Mouse (Mus musculus): Measurements from ENCODE around the gene Enpp7.

Gene Enpp7

GRCm38 (mm10) chr11:119035686-119036165, 47.7 kb downstream of the Enpp7 start:
- WGBS = 44% methylated on average over 21 of the region's 21 CpGs

DNA sequence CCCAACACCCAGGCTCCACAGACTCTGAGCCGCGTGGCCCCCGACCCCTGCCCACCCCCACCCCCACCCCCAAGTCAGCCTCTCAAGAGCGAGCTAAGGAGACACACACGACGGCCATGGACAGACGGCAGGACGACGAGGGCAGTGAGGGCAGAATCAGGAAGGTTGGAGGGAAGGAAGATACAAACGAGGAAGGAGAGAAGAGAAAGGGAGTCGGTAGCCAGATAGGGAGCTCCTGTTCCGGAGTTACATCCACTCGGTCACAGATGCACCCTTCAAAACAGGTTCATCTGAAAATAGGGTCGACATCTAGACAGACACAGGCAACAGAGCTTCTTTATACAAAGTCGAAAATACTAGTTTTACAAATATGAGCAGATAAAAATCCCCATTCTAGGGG, 48.5 kb downstream of the Enpp7 start:
- WGBS = 52% methylated on average over 15 of the region's 15 CpGs

DNA sequence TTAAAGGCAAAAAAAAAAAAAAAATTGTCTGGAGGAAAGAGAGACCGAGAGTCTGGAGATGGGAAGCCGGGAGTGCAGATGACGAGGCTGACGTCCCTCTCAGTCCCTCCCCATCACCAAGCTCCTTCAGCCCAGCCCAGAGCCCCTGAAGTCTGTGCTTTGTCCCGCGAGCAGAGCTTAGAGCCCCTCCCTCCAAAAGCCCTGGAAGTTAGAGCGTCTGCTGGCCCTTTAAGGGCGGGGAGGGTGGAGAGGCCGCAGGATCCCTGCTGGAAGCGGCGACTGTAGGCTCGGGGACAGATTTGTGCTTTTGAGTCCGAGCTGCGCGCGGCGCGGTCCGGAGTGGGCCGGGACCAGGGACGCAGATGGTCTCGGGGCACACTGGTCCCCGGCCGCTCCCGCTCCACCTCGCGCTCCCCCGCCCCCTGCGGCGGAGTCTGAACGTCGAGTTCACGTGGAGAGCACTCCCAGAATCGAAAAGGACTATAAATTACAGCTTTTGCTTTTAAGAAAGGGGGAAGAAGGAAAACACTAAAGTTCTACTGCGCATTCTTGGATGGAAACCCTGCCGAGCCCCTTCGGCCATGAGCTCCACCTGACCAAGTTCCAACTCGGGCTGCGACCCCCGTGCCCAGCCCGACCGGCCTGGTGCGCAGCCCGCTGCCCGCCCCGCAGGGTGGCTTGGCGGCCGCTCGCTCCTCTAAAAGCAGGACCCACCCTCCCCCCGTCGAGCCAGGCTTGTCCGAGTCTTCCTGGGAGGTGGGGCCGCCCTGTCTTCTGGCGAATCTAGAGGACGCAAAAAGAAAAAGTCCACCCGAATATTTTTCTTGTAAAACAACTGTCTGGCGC, 49.2 kb downstream of the Enpp7 start:
- 28% methylated on average over 57 of the region's 57 CpGs for WGBS

GRCm38 (mm10) chr11:119037780-119038401, 49.9 kb downstream of the Enpp7 start:
- WGBS = 62% methylated on average over 18 of the region's 18 CpGs

- 76% methylated on average over 22 of the region's 22 CpGs for WGBS
Measured at GRCm38 (mm10) chr11:119038744-119039484, 50.9 kb downstream of the Enpp7 start.

DNA sequence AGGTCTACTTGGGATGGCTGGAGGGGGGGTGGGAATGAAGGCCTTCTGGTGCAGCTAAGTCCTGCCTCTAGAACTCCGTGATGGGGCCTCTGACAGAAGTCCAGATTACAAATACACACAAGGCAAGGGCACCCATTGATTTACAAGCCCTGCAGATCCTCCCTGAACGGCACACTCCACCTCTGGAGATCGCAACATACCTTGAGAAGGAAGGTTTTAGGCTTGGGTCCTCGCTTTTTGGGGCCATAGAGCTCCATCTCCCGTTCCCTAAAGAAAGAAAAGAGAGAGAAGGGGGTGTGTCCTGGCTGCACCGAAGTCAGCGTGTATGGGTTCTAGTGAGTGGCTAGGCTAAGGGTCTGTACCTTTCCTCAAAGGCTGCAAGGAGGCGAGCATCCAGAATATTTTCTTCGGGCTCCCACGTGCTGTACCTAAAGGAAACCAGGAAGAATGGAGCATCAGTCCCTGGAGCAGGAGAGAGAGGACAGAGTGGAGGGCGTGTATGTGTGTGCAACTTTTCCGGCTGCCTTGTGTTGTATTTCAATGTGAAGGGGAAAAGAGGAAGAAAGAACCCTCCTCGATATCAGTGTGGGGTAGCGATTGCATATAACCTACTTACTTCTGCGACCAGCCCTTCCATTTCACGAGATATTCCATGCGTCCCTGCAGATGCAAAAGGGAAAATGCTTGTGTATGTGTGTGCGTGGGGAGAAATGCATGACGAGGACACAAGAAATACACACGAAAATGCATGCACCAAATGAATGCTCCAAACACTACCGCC, 51.9 kb downstream of the Enpp7 start:
- 19% methylated on average over 21 of the region's 21 CpGs for WGBS

DNA sequence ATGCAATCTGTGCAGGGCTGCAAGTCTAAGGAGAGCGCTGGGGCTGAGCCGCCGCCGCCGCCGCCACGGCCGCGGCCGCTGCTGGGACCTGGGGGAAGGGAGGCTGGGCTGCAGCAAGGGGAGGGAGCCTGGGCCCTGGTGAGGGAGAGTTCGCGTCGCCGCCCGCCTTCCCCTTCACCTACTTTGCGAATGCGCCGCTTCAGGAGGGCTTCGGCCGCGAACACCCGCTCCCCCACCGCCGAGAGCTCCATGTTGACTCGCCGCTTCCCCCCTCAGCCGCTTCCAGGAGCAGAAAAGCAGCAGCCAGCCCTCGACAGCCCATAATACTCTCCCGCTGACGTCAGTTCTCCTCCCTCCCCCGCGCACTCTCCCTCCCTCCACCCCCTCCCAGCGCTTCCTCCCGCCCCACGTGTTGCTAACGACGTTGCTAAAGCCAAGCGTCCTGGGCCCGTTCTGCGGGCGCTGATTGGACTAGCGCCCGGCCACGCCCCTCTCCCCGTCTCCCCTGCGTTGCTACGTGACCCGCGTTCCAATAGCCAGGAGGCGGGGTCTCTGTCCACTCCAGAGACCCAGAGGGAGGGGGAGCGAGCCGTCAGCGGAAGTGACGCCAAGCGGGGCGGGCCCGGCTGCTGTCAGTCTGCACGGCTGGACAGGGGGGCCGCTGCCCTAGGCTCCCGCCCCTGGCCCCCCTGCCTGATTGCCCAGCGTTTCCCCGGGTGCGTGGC, 52.8 kb downstream of the Enpp7 start, which contains the start of gene Cbx8:
Cbx8 (minus strand) TSS at position 370 of the 725 bp plus-strand sequence.
- under 1% methylated on average over 62 of the region's 63 CpGs for WGBS

GRCm38 (mm10) chr11:119041325-119041716, 53.3 kb downstream of the Enpp7 start:
- WGBS = under 1% methylated on average over 31 of the region's 31 CpGs

- WGBS = 2% methylated on average over 31 of the region's 31 CpGs
Measured at GRCm38 (mm10) chr11:119041750-119042465, 53.9 kb downstream of the Enpp7 start.
